Mouse (Mus musculus) spleen, adult 2 months (tissue): ENCODE measurements at regions not wholly inside any gene's neighbourhood (a gene's known extent, or its start where the extent isn't known, plus 50 kb on each side); places are given as distances from the start of the nearest gene placed in this dataset.

Experiments
- DNase-seq, 2 experiments: peaks; one replicate each; pipeline versions ENCODE4 v3.0.0 to v3.0.0-alpha.2; 2012 to 2021; ENCODE audit warnings: low spot score in 2 of 2, low read depth in 1 of 2
- H3K27ac ChIP-seq: fragments of 200-500 bp; 2 replicates; pipeline ENCODE4 v1.5.1; 2012; ENCODE audit warnings: low read length, inconsistent platforms; ENCODE audit not compliant: insufficient read depth
- H3K27me3 ChIP-seq: fragments of 200-500 bp; 2 replicates; pipeline ENCODE4 v1.6.1; 2012; ENCODE audit warnings: mild to moderate bottlenecking, moderate library complexity, low read length, inconsistent platforms; ENCODE audit not compliant: control insufficient read depth, insufficient read depth
- H3K36me3 ChIP-seq: fragments of 200-500 bp; 2 replicates; pipeline ENCODE4 v1.6.1; 2012; ENCODE audit warnings: mild to moderate bottlenecking, low read length, inconsistent platforms; ENCODE audit not compliant: control insufficient read depth, insufficient read depth
- H3K4me1 ChIP-seq: fragments of 200-500 bp; 2 replicates; pipeline ENCODE4 v1.6.1; 2011; ENCODE audit warnings: inconsistent platforms; ENCODE audit not compliant: control insufficient read depth, insufficient read depth, insufficient read length
- H3K4me3 ChIP-seq: fragments of 200-500 bp; 2 replicates; pipeline ENCODE4 v1.5.1; 2011; ENCODE audit warnings: mild to moderate bottlenecking, inconsistent platforms; ENCODE audit not compliant: insufficient read depth, insufficient read length; ENCODE audit errors: extremely low read depth
- CTCF ChIP-seq: fragments of 200-500 bp; IDR thresholded peaks from 2 replicates; pipeline ENCODE4 v1.5.1; 2011; ENCODE audit warnings: mild to moderate bottlenecking, inconsistent platforms; ENCODE audit not compliant: insufficient read depth, insufficient read length, insufficient replicate concordance; ENCODE audit errors: extremely low read depth
- POLR2A ChIP-seq: fragments of 200-500 bp; IDR thresholded peaks from 2 replicates; pipeline ENCODE4 v1.6.1; 2011; ENCODE audit warnings: low read depth, low read length, inconsistent platforms
- WGBS: fragments of 180-500 bp; shearing (Covaris S2); methylation state at CpG from one replicate; pipeline ENCODE4 v1.1.7; 2018; 5-methylcytosine and 5-hydroxymethylcytosine counted together

- TF ChIP-seq CTCF (no peak), POLR2A (no peak)
- H3K4me1 ChIP-seq, result no peaks in the 10 kb centered on the region
- peak in 1 of 2 experiments; percentile 4 for DNase-seq
- WGBS, result 42% methylated on average over 17 of the region's 17 CpGs
- peak overlapping the region; percentile 35; the same call in 1 of the 2 replicates for H3K4me3 ChIP-seq
- H3K27ac ChIP-seq, result peak overlapping the region; percentile 21; the same call in 1 of the 2 replicates
- H3K27me3 ChIP-seq, result no peaks in the 10 kb centered on the region
- H3K36me3 ChIP-seq, result no peaks in the 10 kb centered on the region
Measured at GRCm38 (mm10) chrX:12857881-12858755, 96.2 kb upstream of the Med14 start.

GRCm38 (mm10) chrX:12855425-12855824 is 93.6 kb upstream of the Med14 start:
- Histone ChIP-seq H3K27me3 (no peaks in the 10 kb centered on the region), H3K27ac (no peak overlapping the region), H3K4me1 (no peaks in the 10 kb centered on the region), H3K4me3 (no peak overlapping the region), H3K36me3 (no peaks in the 10 kb centered on the region)
- no peak for DNase-seq
- WGBS, result 89% methylated on average over 4 of the region's 4 CpGs
- TF ChIP-seq POLR2A (no peak), CTCF (no peak)

- TF ChIP-seq POLR2A, result no peak
- TF ChIP-seq CTCF, result no peak
- 74% methylated on average over 4 of the region's 4 CpGs for WGBS
Measured at GRCm38 (mm10) chrX:12851684-12852083, 89.8 kb upstream of the Med14 start.

GRCm38 (mm10) chrX:12844431-12844830 is 82.6 kb upstream of the Med14 start:
- Histone ChIP-seq H3K4me1 (peaks cover 3% of the 10 kb centered on the region; the same call in 1 of the 2 replicates), H3K4me3 (no peak overlapping the region), H3K27me3 (no peaks in the 10 kb centered on the region), H3K27ac (no peak overlapping the region), H3K36me3 (no peaks in the 10 kb centered on the region)
- 15% methylated on average over 1 of the region's 1 CpGs for WGBS
- no peak for DNase-seq
- TF ChIP-seq CTCF, result no peak

More at GRCm38 (mm10) chrX:12851684-12852083, 89.8 kb upstream of the Med14 start:
- Histone ChIP-seq H3K27me3 (no peaks in the 10 kb centered on the region), H3K27ac (no peak overlapping the region), H3K36me3 (no peaks in the 10 kb centered on the region), H3K4me3 (no peak overlapping the region), H3K4me1 (no peaks in the 10 kb centered on the region)
- peak; percentile 14 to 35 for DNase-seq

GRCm38 (mm10) chrX:12841021-12841325 is 79.1 kb upstream of the Med14 start:
- H3K4me3 ChIP-seq, result no peak overlapping the region
- no peaks in the 10 kb centered on the region for H3K27me3 ChIP-seq
- TF ChIP-seq POLR2A (no peak), CTCF (no peak)
- no peak overlapping the region for H3K27ac ChIP-seq
- 82% methylated on average over 3 of the region's 3 CpGs for WGBS
- DNase-seq, result no peak
- no peaks in the 10 kb centered on the region for H3K36me3 ChIP-seq
- H3K4me1 ChIP-seq, result peaks cover 3% of the 10 kb centered on the region; the same call in 1 of the 2 replicates

GRCm38 (mm10) chrX:12840160-12841020 is 78.5 kb upstream of the Med14 start:
- Histone ChIP-seq H3K4me3 (peak overlapping the region; percentile 8; the same call in 1 of the 2 replicates), H3K36me3 (no peaks in the 10 kb centered on the region), H3K27me3 (no peaks in the 10 kb centered on the region), H3K4me1 (peaks cover 3% of the 10 kb centered on the region; the same call in 1 of the 2 replicates), H3K27ac (no peak overlapping the region)
- WGBS, result 34% methylated on average over 25 of the region's 25 CpGs
- TF ChIP-seq POLR2A, result no peak
- TF ChIP-seq CTCF, result no peak
- peak in 1 of 2 experiments; percentile 13 for DNase-seq
